Mouse (Mus musculus): Measurements from ENCODE around the gene Gm27021.

The Gm27021 gene

DNA sequence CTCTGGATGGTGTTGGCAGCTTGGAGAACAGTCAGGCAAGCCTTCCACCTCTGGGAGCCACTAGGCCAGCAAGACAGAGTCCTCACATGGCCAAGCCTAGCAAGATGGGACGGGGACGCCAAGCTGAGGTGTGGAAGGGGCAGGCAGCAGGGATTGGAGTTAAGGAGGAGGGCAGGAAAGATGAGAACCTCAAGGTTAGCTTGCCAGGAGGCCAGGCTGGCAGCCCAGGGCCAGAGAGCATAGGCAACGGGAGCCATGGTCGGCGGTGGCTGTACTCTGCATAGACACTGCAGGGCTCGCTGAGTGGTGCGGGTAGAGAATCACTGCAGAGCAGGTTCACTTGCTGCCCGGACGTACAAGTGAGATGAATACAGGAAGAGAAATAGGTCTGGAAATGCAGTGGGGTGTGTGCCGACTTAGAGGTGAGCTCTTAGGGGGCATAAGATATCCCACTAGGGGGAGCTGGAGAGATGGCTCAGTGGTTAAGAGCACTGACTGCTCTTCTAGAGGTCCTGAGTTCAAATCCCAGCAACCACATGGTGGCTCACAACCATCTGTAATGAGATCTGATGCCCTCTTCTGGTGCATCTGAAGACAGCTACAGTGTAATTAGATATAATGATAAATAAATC, 25.7 kb downstream of the Gm27021 start:
- DNase-seq (ENCODE audit: low read depth in 2 of 2, low spot score in 2 of 2) = no peak

DNA sequence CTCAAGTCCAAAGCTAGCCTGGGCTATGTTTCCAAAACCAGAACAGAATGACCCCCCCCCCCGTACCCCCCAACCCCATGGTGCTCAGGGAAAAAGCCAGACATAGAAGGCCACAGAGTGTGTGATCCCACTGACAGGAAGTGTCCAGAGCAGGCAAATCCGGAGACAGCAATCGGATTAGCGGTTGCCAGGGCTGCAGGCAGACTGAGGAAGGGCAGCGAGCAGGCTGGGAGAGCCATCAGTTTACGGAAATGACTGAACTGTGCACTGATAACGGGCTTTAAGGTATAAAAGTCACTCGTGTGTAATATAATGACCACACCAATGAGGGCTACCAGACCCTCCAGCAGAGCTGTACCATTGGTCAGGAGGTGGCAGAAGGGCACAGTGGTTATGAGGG, 26.6 kb downstream of the Gm27021 start:
- DNase-seq (ENCODE audit: low read depth in 2 of 2, low spot score in 2 of 2) = no peak

DNA sequence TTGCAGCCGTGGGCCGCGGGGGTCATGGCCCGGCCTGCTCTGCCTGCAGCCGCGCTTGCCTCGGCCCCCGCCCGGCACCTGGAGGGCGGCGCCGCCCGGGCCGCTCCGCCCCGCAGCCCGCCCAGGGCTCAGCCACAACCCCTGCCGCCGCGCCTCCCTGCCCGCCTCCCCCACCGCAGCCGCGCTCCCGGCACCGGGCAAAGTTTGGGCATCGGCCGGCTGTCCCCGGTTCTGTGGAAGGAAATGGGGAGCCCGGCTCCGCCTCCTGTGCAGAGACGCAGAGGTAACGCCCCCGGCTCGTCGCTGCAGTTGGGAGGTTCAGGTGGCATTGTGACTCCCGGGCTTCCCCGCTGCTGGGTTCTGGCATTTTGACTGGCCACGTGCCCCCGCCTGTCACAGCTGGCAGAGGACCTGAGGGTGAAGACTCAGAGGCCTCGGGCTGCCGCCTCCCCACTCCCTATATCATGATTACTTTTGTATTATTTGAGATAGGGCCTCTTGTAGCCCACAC, 33.5 kb downstream of the Gm27021 start:
- peak; percentile 42 to 43 for DNase-seq (ENCODE audit: low read depth in 2 of 2, low spot score in 2 of 2)

DNA sequence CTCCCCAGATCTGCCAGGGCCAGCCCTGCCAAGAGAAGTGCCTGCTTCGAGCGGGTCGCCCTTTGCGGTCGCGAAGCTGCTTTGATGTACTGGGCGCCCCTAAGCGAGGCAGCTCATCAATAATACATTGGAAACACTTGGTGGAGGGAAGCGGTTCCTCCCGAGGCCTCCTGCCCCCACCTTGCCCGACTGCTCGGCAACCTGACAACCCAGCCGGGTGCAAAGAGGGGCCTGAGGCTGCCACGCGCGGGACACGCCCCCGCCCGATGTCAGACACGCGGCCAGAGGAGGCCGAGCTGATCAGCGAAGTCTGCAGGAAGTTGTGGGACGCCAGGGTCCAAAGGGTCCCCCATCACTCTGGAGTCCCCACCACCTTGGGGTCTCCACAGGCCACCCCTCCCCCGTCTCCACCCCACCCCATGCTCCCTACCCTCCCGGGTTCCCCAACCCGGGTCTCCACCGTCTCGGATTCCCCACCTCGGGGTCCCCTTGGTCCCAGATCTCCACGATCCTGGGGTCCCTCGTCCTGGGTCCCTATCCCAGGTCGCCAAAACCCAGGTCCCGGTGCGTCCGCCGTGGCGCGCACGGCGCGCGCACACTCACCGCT, 34.1 kb downstream of the Gm27021 start:
- no peak for DNase-seq (ENCODE audit: low read depth in 2 of 2, low spot score in 2 of 2)

DNA sequence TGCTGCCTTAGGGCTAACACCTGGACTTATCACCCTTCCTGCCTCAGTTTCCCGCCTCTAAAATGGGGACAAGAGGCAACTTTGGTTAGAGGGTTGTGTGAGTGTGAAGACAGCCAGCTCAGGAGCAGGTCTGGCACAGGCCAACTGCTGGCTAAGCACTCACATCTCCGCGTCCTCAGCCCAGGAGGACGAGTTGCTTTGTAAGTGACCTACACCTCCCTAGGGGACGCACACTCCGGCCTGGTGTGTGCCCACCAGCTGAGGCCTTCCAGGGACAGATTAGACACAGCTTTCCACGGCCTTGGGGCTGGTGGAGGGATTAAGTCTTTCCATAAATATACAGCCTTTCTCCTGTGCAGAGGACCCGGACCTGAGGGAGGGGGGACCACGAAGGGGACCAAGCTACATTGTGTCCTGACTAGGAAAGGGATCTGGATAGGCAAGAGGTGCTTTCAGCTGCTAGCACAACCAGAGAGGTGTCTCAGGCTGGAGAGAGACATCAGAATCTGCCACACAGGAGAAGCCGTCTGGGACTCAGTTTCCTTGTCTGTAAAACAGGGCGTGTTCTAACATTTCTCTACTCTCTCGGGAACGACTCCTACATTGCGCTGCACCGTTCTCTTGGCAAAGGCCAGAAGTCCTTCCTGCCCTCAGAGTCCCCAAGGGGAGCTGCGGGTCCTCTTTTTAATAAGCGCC, 34.8 kb downstream of the Gm27021 start:
- no peak for DNase-seq (ENCODE audit: low read depth in 2 of 2, low spot score in 2 of 2)

DNA sequence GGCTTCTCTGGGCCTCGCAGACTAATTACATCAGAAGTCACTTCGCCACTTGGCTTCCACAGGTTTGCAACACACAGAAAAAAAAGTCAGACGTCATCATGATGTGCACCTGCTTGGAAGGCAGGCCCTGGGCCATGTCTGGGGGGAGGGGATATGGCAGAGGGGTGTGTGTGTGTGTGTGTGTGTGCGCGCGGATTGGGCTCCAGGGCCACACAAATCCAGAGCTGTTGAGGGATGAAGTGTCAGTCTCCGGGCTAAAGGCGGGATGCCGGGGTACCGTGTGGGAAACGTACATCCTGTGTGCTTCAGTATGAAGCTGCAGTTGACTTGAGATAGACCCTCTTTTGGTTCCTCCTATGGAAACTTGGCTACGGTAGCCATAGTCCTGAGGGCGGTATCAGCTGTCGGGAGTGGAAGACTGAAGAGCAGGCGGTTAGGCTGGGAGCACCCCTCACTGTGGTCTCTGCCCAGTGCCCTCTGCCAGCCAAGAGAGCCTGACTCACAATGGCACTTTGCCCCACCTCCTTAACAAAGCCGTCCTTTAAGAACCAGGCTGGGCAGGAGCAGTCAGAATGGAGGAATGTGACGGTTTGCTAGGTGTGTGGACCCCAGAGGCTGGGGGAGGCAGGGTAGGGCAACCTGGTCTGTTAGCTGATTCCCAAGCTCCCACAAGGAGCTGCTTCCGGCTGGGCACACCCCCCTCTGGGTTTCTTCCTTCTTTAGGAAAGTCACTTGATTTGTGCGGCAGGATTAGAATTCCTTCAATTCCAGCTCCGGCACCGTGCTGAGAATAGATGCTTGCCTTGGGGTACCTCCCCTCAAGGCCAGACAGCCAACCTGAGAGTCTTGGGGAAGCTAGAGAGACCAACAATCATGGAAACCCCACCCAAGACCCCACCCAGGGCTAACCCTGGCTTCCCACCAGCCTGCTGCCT, 36.2 kb downstream of the Gm27021 start:
- no peak for DNase-seq (ENCODE audit: low read depth in 2 of 2, low spot score in 2 of 2)

DNA sequence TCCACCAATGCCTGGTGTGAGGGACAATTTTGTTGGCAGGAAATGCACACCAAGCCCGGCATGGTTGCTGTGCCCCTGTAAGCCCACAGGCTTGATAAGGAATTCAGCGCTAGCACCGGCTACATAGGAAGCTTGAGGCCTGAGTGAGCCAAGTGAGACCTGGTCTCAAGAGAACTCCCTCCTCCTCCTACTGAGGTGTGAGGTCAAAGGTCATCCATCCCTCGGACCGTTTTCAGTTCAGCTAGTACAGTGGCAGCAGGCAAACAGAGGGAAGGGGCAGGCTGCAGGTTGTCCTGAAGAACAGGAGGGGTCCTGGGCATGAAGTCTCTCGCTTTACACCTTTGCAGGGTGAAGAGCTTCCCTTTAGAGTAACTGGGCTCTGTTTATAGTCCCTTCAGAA, 37.0 kb downstream of the Gm27021 start:
- no peak for DNase-seq (ENCODE audit: low read depth in 2 of 2, low spot score in 2 of 2)

DNA sequence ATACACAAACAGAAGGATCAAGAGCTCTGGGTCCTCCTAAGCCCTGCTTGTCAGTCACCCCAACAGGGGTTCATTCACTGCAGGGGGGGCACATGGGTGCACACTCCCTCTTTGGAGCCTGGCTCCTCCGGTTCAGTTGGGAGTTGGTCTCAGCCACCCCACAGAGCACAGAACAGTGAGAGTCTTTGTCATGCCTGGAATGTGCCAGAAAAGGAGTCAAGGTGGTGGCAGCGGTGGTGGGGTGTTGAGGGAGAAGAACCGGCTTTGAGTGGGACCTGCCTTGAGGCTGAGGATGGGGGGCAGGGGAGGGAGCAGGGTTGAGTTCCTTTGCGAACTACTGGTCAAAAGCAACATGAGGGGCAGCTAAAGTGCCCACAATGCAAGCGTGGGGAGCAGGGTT, 37.8 kb downstream of the Gm27021 start:
- DNase-seq (ENCODE audit: low read depth in 2 of 2, low spot score in 2 of 2) = no peak

DNA sequence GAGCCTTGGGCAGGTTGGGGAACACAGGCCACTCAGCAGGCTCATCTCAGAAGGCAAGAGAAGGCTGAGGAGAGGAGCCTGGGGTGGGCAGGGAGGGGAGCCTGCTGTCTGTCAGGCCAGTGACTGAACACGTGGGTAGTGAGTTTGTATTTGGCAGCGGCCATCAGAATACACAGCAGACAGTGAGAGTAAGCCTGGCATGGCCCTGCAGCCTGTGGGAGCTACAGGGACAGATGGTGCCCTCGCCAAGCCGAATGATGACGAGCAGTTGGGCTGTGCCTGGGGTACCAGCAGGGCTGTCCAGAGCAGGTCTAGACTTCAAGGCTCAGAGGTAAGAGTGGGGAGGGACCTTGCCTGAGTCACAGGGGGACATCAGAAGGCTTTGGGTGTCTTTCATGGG, 40.6 kb downstream of the Gm27021 start:
- DNase-seq (ENCODE audit: low read depth in 2 of 2, low spot score in 2 of 2) = no peak

DNA sequence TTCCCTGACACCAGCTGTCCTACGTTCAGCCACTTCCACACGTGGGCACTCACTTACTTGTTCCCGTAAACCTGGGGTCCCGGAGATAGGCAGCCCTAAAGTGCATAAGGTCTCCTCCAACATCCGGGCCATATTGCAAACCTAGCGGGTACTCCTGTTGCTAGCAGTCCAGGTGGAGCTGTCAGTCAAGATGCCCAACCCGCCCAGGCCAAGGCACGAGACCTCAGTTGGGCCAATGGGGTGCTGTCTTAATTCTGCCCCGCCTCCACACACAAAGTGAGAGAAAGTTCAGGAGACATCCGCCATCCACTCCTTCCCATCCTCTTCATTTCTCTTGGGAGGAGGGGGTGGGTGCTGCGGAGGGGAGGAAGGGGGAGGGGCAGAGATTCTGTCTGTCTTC, 41.4 kb downstream of the Gm27021 start:
- DNase-seq (ENCODE audit: low read depth in 2 of 2, low spot score in 2 of 2) = no peak

DNA sequence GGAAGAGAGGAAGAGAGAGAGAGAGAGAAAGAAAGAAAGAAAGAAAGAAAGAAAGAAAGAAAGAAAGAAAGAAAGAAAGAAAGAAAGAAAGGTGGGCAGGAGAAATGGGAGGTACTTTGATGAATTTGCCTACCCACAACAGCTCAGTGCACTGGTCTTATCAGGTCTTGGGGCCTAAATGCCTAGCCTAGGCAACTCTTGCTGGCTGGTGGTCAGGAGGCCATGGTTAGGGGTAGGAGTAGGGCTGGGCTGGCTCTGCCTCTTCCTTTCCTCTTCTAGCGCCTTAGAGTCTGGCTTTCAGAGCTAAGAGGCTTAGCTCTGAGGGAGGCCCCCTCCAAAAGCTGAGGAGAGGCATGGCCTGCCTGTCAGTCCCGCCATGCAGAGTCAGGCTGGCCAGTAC, 44.3 kb downstream of the Gm27021 start:
- DNase-seq (ENCODE audit: low read depth in 2 of 2, low spot score in 2 of 2) = no peak

DNA sequence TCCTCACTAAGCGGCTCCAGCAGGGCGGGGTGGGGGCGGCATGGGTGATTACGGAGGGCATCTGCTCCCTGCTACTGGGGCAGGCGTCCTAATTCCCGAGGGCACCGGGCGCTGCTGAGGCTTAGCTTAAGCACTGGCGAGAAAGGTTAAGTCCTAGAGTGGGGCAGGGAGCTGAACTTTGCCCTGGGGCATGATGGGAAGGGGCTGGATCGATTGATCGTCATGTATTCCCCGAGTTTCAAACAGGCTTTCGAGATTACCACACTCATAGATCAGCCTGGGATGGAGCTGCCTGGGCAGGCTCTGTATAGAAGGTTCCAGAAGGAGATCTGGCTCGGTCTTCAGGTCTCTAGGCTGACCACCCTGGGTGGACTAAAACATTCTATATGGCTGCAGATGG, 45.7 kb downstream of the Gm27021 start:
- no peak for DNase-seq (ENCODE audit: low read depth in 2 of 2, low spot score in 2 of 2)

DNA sequence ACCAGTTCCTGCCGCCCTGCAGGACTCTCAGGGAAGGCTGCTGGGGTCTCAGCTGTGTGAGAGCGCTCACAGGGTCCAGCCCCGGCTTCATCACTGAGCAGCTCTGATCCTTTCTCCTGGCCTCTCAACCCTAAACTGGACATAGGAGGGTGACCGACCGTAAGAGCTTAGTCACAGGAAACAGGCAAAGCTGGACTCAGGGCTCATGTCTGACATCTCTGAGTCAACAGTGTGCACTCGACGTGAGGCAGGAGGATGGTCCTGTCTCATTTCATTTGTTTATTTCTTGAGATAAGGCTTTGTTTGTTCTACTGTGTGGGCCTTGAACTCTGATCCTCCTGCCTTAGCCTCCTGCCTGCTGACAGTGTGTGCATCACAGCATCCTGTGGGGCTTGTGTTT, 47.4 kb downstream of the Gm27021 start:
- no peak for DNase-seq (ENCODE audit: low read depth in 2 of 2, low spot score in 2 of 2)

DNA sequence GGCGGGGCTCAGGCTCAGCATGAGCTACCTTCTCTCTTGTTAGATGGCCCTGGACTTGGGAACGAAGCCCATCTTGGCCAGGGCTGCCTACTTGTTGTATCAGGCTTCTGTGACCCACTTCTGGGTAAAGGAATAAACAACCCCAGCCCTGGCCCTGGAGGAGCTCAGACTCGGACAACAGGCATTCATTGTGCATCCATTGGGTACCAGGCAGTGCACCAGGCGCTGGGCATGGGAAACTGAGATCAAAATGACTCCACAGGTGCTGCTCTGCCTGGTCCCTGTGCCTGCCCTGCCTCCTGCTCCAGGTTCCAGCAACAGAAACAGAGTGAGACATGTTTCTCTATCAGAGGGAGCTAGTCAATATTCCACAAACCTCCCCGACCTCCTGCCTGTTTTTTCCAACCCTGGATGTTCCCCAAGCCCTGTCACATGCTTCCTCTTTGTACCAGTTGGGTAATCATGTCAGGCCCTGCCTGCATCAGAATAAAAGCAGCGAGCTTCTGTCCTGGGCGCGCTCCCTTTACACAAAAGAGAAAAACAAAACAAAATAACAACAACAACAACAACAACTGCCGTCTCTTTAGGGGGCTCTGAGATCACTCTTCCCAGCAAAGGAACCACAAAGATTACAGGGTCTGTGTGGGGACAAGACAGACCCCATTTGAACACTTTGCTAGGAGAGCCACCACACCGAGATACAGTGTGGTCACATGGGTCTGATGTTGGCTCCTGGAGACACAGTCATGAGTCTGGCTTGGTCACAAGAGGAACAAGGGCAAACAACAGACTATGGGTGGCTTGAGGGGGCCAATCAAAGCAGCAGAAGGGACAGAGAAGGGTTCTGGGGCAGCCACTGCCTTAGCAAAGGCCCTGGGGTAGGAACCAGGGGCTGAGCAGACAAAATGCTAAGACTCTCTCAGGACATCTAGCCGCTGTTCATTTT, 48.4 kb downstream of the Gm27021 start:
- DNase-seq (ENCODE audit: low read depth in 2 of 2, low spot score in 2 of 2) = no peak

DNA sequence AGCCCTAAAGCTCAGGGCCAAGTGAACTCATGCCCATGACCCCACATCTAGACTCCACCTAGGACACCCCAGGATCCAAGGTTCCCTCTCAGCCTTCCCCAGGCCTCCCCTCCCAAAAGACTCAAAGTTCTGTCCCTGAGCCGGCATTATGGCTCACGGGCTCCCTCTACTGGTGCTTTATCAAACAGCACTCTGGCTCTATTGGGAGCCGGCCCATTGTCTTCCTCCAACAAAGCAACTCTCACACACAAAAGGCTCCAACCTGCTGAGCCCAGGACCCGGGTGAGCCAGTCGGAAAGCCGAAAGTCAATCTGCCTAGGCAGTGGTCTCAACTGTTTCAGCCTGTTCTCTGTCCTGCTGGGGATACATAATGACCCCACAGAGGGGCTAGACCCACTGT, 49.8 kb downstream of the Gm27021 start:
- peak; percentile 59 for DNase-seq (ENCODE audit: low read depth in 2 of 2, low spot score in 2 of 2)

DNA sequence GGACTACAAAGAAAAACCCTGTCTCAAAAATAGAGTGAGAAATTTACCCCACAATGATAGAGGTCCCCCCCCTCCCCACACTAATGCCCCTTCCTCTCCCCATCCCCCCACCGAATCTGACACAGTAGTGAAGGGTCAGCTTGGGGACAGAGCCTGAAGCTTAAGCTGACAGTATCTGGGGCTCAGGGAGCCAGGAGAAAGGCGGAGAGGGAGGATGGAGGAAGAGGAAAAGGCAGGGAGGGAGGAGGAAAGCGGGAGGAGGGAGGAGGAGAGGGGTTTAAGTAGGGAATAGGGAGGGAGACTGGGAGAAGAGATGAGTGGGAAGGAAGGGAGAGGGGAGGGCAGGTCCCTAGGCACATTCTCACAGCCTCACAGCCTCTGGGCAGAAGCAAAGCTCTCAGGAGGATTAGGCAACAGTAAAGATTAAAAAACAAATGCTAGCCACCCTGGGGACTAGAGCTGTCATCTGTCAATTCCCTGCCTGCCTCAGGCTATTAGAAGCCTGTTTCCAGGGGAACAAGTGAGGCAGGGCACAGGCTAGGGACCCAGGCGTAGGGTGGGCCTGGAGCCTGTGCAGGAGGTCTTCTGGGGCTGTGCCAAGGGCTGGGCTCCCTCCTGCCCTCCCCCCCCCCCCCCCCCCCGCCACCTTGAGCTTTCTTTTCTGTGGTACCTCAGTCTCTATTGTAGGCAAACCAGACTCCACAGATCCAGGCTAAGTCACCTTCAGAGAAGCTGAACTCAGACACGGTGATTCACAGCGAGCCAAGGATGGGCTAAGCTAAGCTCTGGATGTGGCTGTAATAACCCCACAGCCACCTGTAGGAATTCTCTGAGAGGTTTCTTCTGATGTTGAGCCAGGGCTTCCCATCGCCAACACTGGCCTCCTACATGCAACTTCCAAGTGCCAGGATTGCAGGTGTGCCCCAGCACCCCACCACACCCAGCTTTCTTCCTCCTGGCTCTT, 50.9 kb downstream of the Gm27021 start:
- DNase-seq (ENCODE audit: low read depth in 2 of 2, low spot score in 2 of 2) = no peak

DNA sequence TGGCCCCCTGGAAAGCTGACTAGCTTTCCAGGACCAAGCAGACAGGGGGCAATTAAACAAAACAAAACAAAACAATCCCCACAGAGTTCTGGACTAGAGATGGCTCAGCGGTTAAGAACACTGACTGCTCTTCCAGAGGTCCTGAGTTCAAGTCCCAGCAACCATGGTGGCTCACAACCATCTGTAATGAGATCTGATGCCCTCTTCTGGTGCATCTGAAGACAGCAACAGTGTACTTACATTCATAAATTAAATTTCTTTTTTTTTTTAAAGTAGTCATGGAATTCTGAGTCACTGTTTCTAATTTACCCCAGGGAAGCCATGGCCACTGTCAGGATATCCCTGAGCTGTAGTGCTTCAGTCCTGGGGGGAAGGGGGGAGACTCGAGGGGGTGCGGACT, 53.4 kb downstream of the Gm27021 start:
- DNase-seq (ENCODE audit: low read depth in 2 of 2, low spot score in 2 of 2) = no peak

DNA sequence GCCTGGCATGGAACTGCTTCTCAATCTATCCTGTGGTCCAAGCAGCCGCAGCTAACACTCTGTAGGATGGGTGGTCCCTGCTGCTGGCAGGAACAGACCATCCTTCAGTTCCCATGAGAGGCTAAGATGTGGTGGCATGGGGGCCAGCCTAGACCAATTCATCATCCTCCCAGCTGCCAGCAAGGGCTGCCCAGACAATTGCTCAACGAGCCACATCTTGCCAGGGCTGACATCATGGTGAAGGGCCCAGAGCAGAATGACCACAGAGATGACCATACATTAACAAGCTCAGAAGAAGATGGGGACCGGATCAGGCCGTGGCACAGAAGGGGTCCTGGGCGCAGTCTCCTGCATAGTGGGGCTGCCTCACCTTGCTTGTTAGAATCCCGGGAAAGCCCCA, 57.1 kb downstream of the Gm27021 start:
- no peak for DNase-seq (ENCODE audit: low read depth in 2 of 2, low spot score in 2 of 2)

DNA sequence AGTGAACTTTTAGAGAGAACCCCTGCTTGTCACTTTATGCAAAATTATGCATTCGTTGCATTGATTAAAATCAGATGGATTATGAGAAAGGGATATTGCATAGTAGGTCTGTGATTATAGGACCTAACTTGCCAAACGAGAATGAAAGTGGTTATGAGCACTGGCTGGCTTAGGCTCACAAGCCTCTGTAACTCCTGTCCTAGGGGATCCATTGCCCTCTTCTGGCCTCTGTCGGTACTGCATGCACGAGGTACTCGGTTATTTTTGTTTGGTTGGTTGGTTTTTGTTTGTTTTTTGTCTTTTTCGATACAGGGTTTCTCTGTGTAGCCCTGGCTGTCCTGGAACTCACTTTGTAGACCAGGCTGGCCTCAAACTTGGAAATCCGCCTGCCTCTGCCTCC, 60.0 kb downstream of the Gm27021 start:
- peak; percentile 50 to 69 for DNase-seq (ENCODE audit: low read depth in 2 of 2, low spot score in 2 of 2)
